Mouse (Mus musculus) CH12.LX (cell line): ENCODE results near the gene Catip.

Experiments used
- CTCF ChIP-seq, 2 experiments: IDR thresholded peaks in 1 of 2; conservative IDR thresholded peaks in 1 of 2; 2 replicates each; pipeline ENCODE4 v1.5.1; 2011 to 2012; ENCODE audit warnings: low read depth in 2 of 2, low read length in 2 of 2, improper control_type of control experiment in 1 of 2, inconsistent platforms in 1 of 2, mild to moderate bottlenecking in 1 of 2, moderate library complexity in 1 of 2
- E2F4 ChIP-seq: IDR thresholded peaks from 2 replicates; pipeline ENCODE4 v1.6.1; 2011; ENCODE audit warnings: low read depth, low read length, improper control_type of control experiment; ENCODE audit not compliant: insufficient replicate concordance
- ELF1 ChIP-seq: IDR thresholded peaks from 2 replicates; pipeline ENCODE4 v1.6.1; 2014; ENCODE audit warnings: low read depth, mild to moderate bottlenecking, inconsistent platforms, low read length, improper control_type of control experiment
- EP300 ChIP-seq: IDR thresholded peaks from 2 replicates; pipeline ENCODE4 v1.6.1; 2011; ENCODE audit warnings: low read length, improper control_type of control experiment
- ETS1 ChIP-seq: conservative IDR thresholded peaks from 2 replicates; pipeline ENCODE4 v1.6.1; 2012; ENCODE audit warnings: low read depth, mild to moderate bottlenecking, inconsistent platforms, low read length, improper control_type of control experiment, moderate library complexity
- GABPA ChIP-seq: IDR thresholded peaks from 2 replicates; pipeline ENCODE4 v1.6.1; 2012; ENCODE audit warnings: low read depth, low read length, improper control_type of control experiment, inconsistent platforms; ENCODE audit not compliant: insufficient replicate concordance
- MAX ChIP-seq: IDR thresholded peaks from 2 replicates; pipeline ENCODE4 v1.6.1; 2011; ENCODE audit warnings: low read length, improper control_type of control experiment
- MAZ ChIP-seq: IDR thresholded peaks from 2 replicates; pipeline ENCODE4 v1.6.1; 2012; ENCODE audit warnings: low read depth, mild to moderate bottlenecking, inconsistent platforms, low read length, improper control_type of control experiment, moderate library complexity
- NRF1 ChIP-seq: IDR thresholded peaks from 2 replicates; pipeline ENCODE4 v1.6.1; 2014; ENCODE audit warnings: low read depth, mild to moderate bottlenecking, inconsistent platforms, low read length, improper control_type of control experiment, moderate library complexity
- POLR2A ChIP-seq: IDR thresholded peaks from 2 replicates; pipeline ENCODE4 v1.6.1; 2011; ENCODE audit warnings: low read depth, mild to moderate bottlenecking, improper control_type of control experiment, low read length
- POLR2AphosphoS2 ChIP-seq: IDR thresholded peaks from 2 replicates; pipeline ENCODE4 v1.6.1; 2011; ENCODE audit warnings: low read depth, low read length, improper control_type of control experiment
- RCOR1 ChIP-seq: conservative IDR thresholded peaks from 2 replicates; pipeline ENCODE4 v1.6.1; 2012; ENCODE audit warnings: low read depth, mild to moderate bottlenecking, inconsistent platforms, low read length, improper control_type of control experiment
- ZC3H11A ChIP-seq: IDR thresholded peaks from 2 replicates; pipeline ENCODE4 v1.6.1; 2012; ENCODE audit warnings: low read depth, mild to moderate bottlenecking, inconsistent platforms, low read length, improper control_type of control experiment
- ZNF384 ChIP-seq: IDR thresholded peaks from 2 replicates; pipeline ENCODE4 v1.6.1; 2012; ENCODE audit warnings: low read depth, low read length, improper control_type of control experiment, inconsistent platforms

DNA sequence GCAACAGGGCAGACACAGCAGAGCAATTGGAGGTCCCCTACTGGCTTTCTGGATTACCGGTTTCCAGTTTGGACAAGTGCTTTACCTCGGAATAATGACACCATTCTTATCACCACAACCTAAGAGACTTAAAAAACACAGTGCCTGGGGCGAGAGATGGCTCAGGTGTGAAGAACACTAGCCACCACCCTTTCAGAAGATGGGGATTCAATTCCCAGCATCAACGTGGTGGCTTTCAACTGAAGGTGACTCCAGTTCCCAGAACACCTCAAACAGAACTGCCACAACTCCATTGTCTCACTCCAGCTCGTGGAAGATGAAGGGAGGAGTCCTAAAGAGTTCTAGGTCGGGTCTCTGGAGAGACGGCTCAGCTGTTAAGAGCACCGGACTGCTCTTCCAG is 23.6 kb downstream of the Catip start:
- TF ChIP-seq POLR2A (no peak), MAX (no peak), POLR2AphosphoS2 (no peak), RCOR1 (no peak), CTCF (conservative IDR thresholded peaks at IDR 0.05 in 1 of 2, IDR thresholded peaks at IDR 0.05 in 1 of 2; ENCODE audit: low read depth in 2 of 2, low read length in 2 of 2) (no peak), MAZ (no peak), E2F4 (no peak), ZC3H11A (no peak), EP300 (no peak), ETS1 (no peak), ZNF384 (no peak), ELF1 (no peak), GABPA (no peak), NRF1 (no peak)
